Mouse (Mus musculus) limb, embryonic 15.5 days (tissue): ENCODE measurements around the gene Hdac9. TPM values are rescaled to one million over a fixed set of nuclear protein-coding genes. Genes with fewer than 3 reads are reported as not detected.

Experiments used
- ATAC-seq: fragments of 200-750 bp; cut with Nextera tagmentation; 2 replicates; pipeline ENCODE4 v1.8.0; 2017; ENCODE audit warnings: low read depth, moderate TSS enrichment; ENCODE audit not compliant: insufficient number of reproducible peaks, low FRiP score, low TSS enrichment
- H3K27ac ChIP-seq: fragments of 300-500 bp; sonication (generic); 2 replicates; pipeline ENCODE4 v1.5.1; 2015; ENCODE audit warnings: moderate library complexity, mild to moderate bottlenecking, inconsistent platforms
- H3K27me3 ChIP-seq: fragments of 300-500 bp; sonication (generic); 2 replicates; pipeline ENCODE4 v1.6.1; 2015; ENCODE audit warnings: inconsistent platforms
- H3K36me3 ChIP-seq: fragments of 300-500 bp; sonication (generic); 2 replicates; pipeline ENCODE4 v1.6.1; 2015; ENCODE audit warnings: inconsistent platforms
- H3K4me1 ChIP-seq: fragments of 300-500 bp; sonication (generic); 2 replicates; pipeline ENCODE4 v1.6.1; 2015; ENCODE audit warnings: inconsistent platforms
- H3K4me2 ChIP-seq: fragments of 300-500 bp; sonication (generic); 2 replicates; pipeline ENCODE4 v1.6.1; 2015; ENCODE audit warnings: mild to moderate bottlenecking, inconsistent platforms
- H3K4me3 ChIP-seq: fragments of 300-500 bp; sonication (generic); 2 replicates; pipeline ENCODE4 v1.5.1; 2015; ENCODE audit warnings: mild to moderate bottlenecking, inconsistent platforms
- H3K9ac ChIP-seq: fragments of 300-500 bp; sonication (generic); 2 replicates; pipeline ENCODE4 v1.6.1; 2015; ENCODE audit warnings: inconsistent platforms
- H3K9me3 ChIP-seq: fragments of 300-500 bp; sonication (generic); 2 replicates; pipeline ENCODE4 v1.6.1; 2016; ENCODE audit warnings: inconsistent platforms
- WGBS: fragments of 180-500 bp; shearing (Covaris S2); methylation state at CpG from one replicate; pipeline ENCODE4 v1.1.7; 2015; 5-methylcytosine and 5-hydroxymethylcytosine counted together
- polyA plus RNA-seq: library from polyadenylated mRNA; unstranded; fragments of >200 nt; fragmentation: Nextera tagmentation; extraction: Ambion mirVana; gene quantifications from 2 replicates; pipeline ENCODE4 v1.2.1, GENCODE M21; 2015

Gene Hdac9
- polyA plus RNA-seq, 1 experiment from 2014 or later, result 9.0 TPM

- 69% methylated on average over 1 of the region's 1 CpGs for WGBS
- no peaks in the 10 kb centered on the region for H3K36me3 ChIP-seq
- no peaks in the 10 kb centered on the region for H3K27me3 ChIP-seq
- no peak overlapping the region for H3K4me3 ChIP-seq
- H3K9ac ChIP-seq, result no peak overlapping the region
- no peak overlapping the region for H3K4me2 ChIP-seq
- ATAC-seq, result no peak
- no peaks in the 10 kb centered on the region for H3K4me1 ChIP-seq
- H3K9me3 ChIP-seq, result no peaks in the 10 kb centered on the region
- no peak overlapping the region for H3K27ac ChIP-seq
Observed at GRCm38 (mm10) chr12:34379681-34380080, 537.2 kb downstream of the Hdac9 start.

GRCm38 (mm10) chr12:34378637-34379036 lies 538.3 kb downstream of the Hdac9 start:
- H3K9ac ChIP-seq, result no peak overlapping the region
- no peak overlapping the region for H3K27ac ChIP-seq
- no peaks in the 10 kb centered on the region for H3K27me3 ChIP-seq
- H3K36me3 ChIP-seq, result no peaks in the 10 kb centered on the region
- H3K4me3 ChIP-seq, result no peak overlapping the region
- no peaks in the 10 kb centered on the region for H3K4me1 ChIP-seq
- no peak overlapping the region for H3K4me2 ChIP-seq
- no peak for ATAC-seq
- no peaks in the 10 kb centered on the region for H3K9me3 ChIP-seq
- 90% methylated on average over 4 of the region's 4 CpGs for WGBS

- Histone ChIP-seq H3K4me3 (no peak overlapping the region), H3K36me3 (no peaks in the 10 kb centered on the region), H3K9ac (no peak overlapping the region), H3K27ac (no peak overlapping the region), H3K27me3 (no peaks in the 10 kb centered on the region), H3K9me3 (no peaks in the 10 kb centered on the region), H3K4me1 (no peaks in the 10 kb centered on the region), H3K4me2 (no peak overlapping the region)
- ATAC-seq, result no peak
- WGBS, result 27% methylated on average over 6 of the region's 6 CpGs
Observed at GRCm38 (mm10) chr12:34351906-34352305, 565.0 kb downstream of the Hdac9 start.

- no peak overlapping the region for H3K9ac ChIP-seq
- ATAC-seq, result no peak
- no peaks in the 10 kb centered on the region for H3K4me1 ChIP-seq
- no peak overlapping the region for H3K4me3 ChIP-seq
- H3K27ac ChIP-seq, result no peak overlapping the region
- no peaks in the 10 kb centered on the region for H3K9me3 ChIP-seq
- H3K27me3 ChIP-seq, result no peaks in the 10 kb centered on the region
- H3K4me2 ChIP-seq, result no peak overlapping the region
- H3K36me3 ChIP-seq, result no peaks in the 10 kb centered on the region
- 52% methylated on average over 2 of the region's 2 CpGs for WGBS
Observed at GRCm38 (mm10) chr12:34347529-34347928, 569.4 kb downstream of the Hdac9 start.

- H3K27me3 ChIP-seq, result no peaks in the 10 kb centered on the region
- 43% methylated on average over 2 of the region's 2 CpGs for WGBS
- H3K4me1 ChIP-seq, result no peaks in the 10 kb centered on the region
- no peak overlapping the region for H3K4me2 ChIP-seq
- no peak overlapping the region for H3K4me3 ChIP-seq
- ATAC-seq, result no peak
- no peak overlapping the region for H3K9ac ChIP-seq
- H3K9me3 ChIP-seq, result no peaks in the 10 kb centered on the region
- H3K27ac ChIP-seq, result no peak overlapping the region
- H3K36me3 ChIP-seq, result no peaks in the 10 kb centered on the region
Observed at GRCm38 (mm10) chr12:34342761-34343160, 574.1 kb downstream of the Hdac9 start.

- Histone ChIP-seq H3K9ac (no peak overlapping the region), H3K27ac (no peak overlapping the region), H3K27me3 (no peaks in the 10 kb centered on the region), H3K4me1 (no peaks in the 10 kb centered on the region), H3K36me3 (no peaks in the 10 kb centered on the region), H3K9me3 (no peaks in the 10 kb centered on the region), H3K4me2 (no peak overlapping the region), H3K4me3 (no peak overlapping the region)
- no peak for ATAC-seq
- 85% methylated on average over 4 of the region's 4 CpGs for WGBS
Observed at GRCm38 (mm10) chr12:34338886-34339285, 578.0 kb downstream of the Hdac9 start.

GRCm38 (mm10) chr12:34334455-34335084 lies 582.3 kb downstream of the Hdac9 start:
- 65% methylated on average over 4 of the region's 4 CpGs for WGBS
- ATAC-seq, result no peak
- no peak overlapping the region for H3K27ac ChIP-seq
- H3K4me1 ChIP-seq, result no peaks in the 10 kb centered on the region
- H3K4me2 ChIP-seq, result no peak overlapping the region
- H3K9me3 ChIP-seq, result no peaks in the 10 kb centered on the region
- H3K27me3 ChIP-seq, result no peaks in the 10 kb centered on the region
- no peak overlapping the region for H3K9ac ChIP-seq
- H3K36me3 ChIP-seq, result no peaks in the 10 kb centered on the region
- H3K4me3 ChIP-seq, result no peak overlapping the region

- Histone ChIP-seq H3K4me1 (no peaks in the 10 kb centered on the region), H3K4me2 (no peak overlapping the region), H3K9ac (no peak overlapping the region), H3K9me3 (no peaks in the 10 kb centered on the region), H3K27me3 (no peaks in the 10 kb centered on the region), H3K4me3 (no peak overlapping the region), H3K36me3 (no peaks in the 10 kb centered on the region), H3K27ac (no peak overlapping the region)
- ATAC-seq, result no peak
- 57% methylated on average over 4 of the region's 4 CpGs for WGBS
Observed at GRCm38 (mm10) chr12:34332884-34333283, 584.0 kb downstream of the Hdac9 start.

- no peaks in the 10 kb centered on the region for H3K4me1 ChIP-seq
- 94% methylated on average over 1 of the region's 1 CpGs for WGBS
- no peak overlapping the region for H3K27ac ChIP-seq
- H3K36me3 ChIP-seq, result no peaks in the 10 kb centered on the region
- H3K9ac ChIP-seq, result no peak overlapping the region
- H3K9me3 ChIP-seq, result no peaks in the 10 kb centered on the region
- no peak overlapping the region for H3K4me3 ChIP-seq
- H3K4me2 ChIP-seq, result no peak overlapping the region
- no peak for ATAC-seq
- no peaks in the 10 kb centered on the region for H3K27me3 ChIP-seq
Observed at GRCm38 (mm10) chr12:34327111-34327510, 589.8 kb downstream of the Hdac9 start.

- WGBS, result 55% methylated on average over 15 of the region's 15 CpGs
- H3K27me3 ChIP-seq, result no peaks in the 10 kb centered on the region
- H3K4me3 ChIP-seq, result no peak overlapping the region
- no peaks in the 10 kb centered on the region for H3K9me3 ChIP-seq
- no peak overlapping the region for H3K4me2 ChIP-seq
- no peak overlapping the region for H3K9ac ChIP-seq
- peak; percentile 48; the same call in 1 of the 2 replicates for ATAC-seq
- peaks cover 4% of the 10 kb centered on the region; the same call in 1 of the 2 replicates for H3K4me1 ChIP-seq
- H3K27ac ChIP-seq, result no peak overlapping the region
- H3K36me3 ChIP-seq, result no peaks in the 10 kb centered on the region
Observed at GRCm38 (mm10) chr12:34312113-34312719, 604.7 kb downstream of the Hdac9 start.

GRCm38 (mm10) chr12:34305453-34305852 lies 611.4 kb downstream of the Hdac9 start:
- 52% methylated on average over 3 of the region's 3 CpGs for WGBS
- no peak overlapping the region for H3K27ac ChIP-seq
- H3K9ac ChIP-seq, result no peak overlapping the region
- no peaks in the 10 kb centered on the region for H3K4me1 ChIP-seq
- no peak for ATAC-seq
- H3K36me3 ChIP-seq, result no peaks in the 10 kb centered on the region
- H3K4me2 ChIP-seq, result no peak overlapping the region
- no peak overlapping the region for H3K4me3 ChIP-seq
- no peaks in the 10 kb centered on the region for H3K9me3 ChIP-seq
- H3K27me3 ChIP-seq, result no peaks in the 10 kb centered on the region

- Histone ChIP-seq H3K4me1 (peaks cover 6% of the 10 kb centered on the region; the same call in 1 of the 2 replicates), H3K27me3 (no peaks in the 10 kb centered on the region), H3K36me3 (no peaks in the 10 kb centered on the region), H3K4me3 (no peak overlapping the region), H3K9ac (no peak overlapping the region), H3K4me2 (no peak overlapping the region), H3K27ac (no peak overlapping the region), H3K9me3 (no peaks in the 10 kb centered on the region)
- whole genome bisulfite sequencing, result 53% methylated on average over 7 of the region's 7 CpGs
- no peak for ATAC-seq
Observed at GRCm38 (mm10) chr12:34292346-34292745, 624.5 kb downstream of the Hdac9 start.
